Mouse (Mus musculus): ENCODE results near the gene Myzap.

GRCm38 (mm10) chr9:71476601-71477000 lies 115.6 kb downstream of the Myzap start:
- TF ChIP-seq CTCF (IDR thresholded peaks at IDR 0.05; ENCODE audit: control insufficient read depth, insufficient read depth, insufficient replicate concordance, low read depth, low read length) = no peak
- no peak for TF ChIP-seq POLR2A (IDR thresholded peaks at IDR 0.05; ENCODE audit: control insufficient read depth, low read depth, low read length)

Measured in testis, adult 2 months (tissue).